In the genomic region with DNA sequence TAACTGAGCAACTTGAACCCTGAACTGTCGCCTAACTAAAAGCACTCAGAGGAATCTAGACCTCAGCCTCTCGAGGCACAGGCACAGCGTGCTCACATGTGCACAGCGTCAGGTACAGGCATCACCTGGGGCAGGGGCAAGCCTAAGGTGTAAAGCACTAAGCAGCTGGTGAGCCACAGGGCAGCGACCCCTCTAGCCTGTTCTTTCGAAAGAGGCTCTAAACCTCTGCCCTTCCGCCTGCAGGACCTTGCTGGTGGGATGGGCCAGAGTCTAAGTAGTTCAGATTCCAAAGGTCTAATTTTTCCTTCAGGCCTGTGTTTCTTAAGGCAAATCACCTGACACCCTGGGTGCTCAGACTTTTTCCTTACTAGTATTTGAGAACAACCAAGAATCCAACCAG, we compare ENCODE assay signal across 24 mouse cellular contexts. TPM values are rescaled to one million over a fixed set of nuclear protein-coding genes. Genes with fewer than 3 reads are reported as not detected.
A peak's percentile ranks its signal among the peaks of the same experiment; 100 is the strongest.
DNase-seq lines count a peak whose midpoint lies in the region; ATAC-seq and TF ChIP-seq lines count a peak whose summit lies in the region.
"Had no signal": no experiment of that assay in that cellular context is flagged by ENCODE, and none has a peak within 500 bp of the region (broad histone marks: within the 10 kb centered on the region; RNA-seq: fewer than 3 reads in every experiment).

No protein-coding gene starts in this region.

- peaks cover 38% of the 10 kb centered on the region for H3K4me1 ChIP-seq in liver, adult 2 months (ENCODE audit: control insufficient read depth, insufficient read depth, low read length)
- no peaks in the 10 kb centered on the region for H3K4me1 ChIP-seq in stomach, postnatal 0 days (replicated peaks; ENCODE audit: control insufficient read depth, insufficient read depth)

- H3K27me3 ChIP-seq in liver, adult 2 months (ENCODE audit: control insufficient read depth, insufficient read depth, low read length) = no peaks in the 10 kb centered on the region
- no peaks in the 10 kb centered on the region for H3K27me3 ChIP-seq in stomach, postnatal 0 days (ENCODE audit: control insufficient read depth, insufficient read depth, low read length)
- H3K27me3 ChIP-seq: stomach, embryonic 15.5 days had no signal

- TF ChIP-seq POLR2A in liver, adult 2 months (IDR thresholded peaks at IDR 0.05; ENCODE audit: extremely low read depth, insufficient read depth, low read length) = no peak

- H3K4me3 ChIP-seq in liver, adult 2 months (ENCODE audit: insufficient read depth, low read depth, low read length) = no peak overlapping the region
- no peak overlapping the region for H3K4me3 ChIP-seq in stomach, postnatal 0 days (ENCODE audit: low read depth, low read length)
- H3K4me3 ChIP-seq: heart, embryonic 10.5 days; hindbrain, embryonic 12.5 days; liver, embryonic 13.5 days; stomach, embryonic 15.5 days had no signal

- H3K27ac ChIP-seq in liver, adult 2 months (replicated peaks; ENCODE audit: insufficient read depth, low read depth, low read length) = 0 out of 2 replicates have a peak overlapping the region, but pooled peaks have one; percentile 20
- 0 out of 2 replicates have a peak overlapping the region, but pooled peaks have one; percentile 1 for H3K27ac ChIP-seq in stomach, postnatal 0 days (replicated peaks)
- H3K27ac ChIP-seq: heart, embryonic 10.5 days; hindbrain, embryonic 12.5 days; liver, embryonic 13.5 days had no signal

- no peak for ATAC-seq in stomach, postnatal 0 days (ENCODE audit: low FRiP score, low TSS enrichment)
- ATAC-seq: forebrain, embryonic 16.5 days; midbrain, embryonic 16.5 days had no signal

- no peaks in the 10 kb centered on the region for H3K36me3 ChIP-seq in liver, adult 2 months (ENCODE audit: control insufficient read depth, insufficient read depth, low read length)
- no peaks in the 10 kb centered on the region for H3K36me3 ChIP-seq in stomach, postnatal 0 days (ENCODE audit: control insufficient read depth, insufficient read depth, low read length)
- H3K36me3 ChIP-seq: heart, embryonic 10.5 days; hindbrain, embryonic 12.5 days; liver, embryonic 13.5 days; stomach, embryonic 15.5 days had no signal

- no peak overlapping the region for H3K4me2 ChIP-seq in stomach, postnatal 0 days (replicated peaks; ENCODE audit: low read depth)
- H3K4me2 ChIP-seq: hindbrain, embryonic 12.5 days; liver, embryonic 13.5 days; stomach, embryonic 15.5 days had no signal

- peaks cover 3% of the 10 kb centered on the region for H3K79me2 ChIP-seq in liver, adult 2 months (ENCODE audit: control insufficient read depth, insufficient read depth, low read length)

- DNase-seq in liver, adult 2 months (ENCODE audit: extremely low read depth, low read depth, low spot score) = no peak
- no peak for DNase-seq in liver
- DNase-seq in kidney, adult 18-20 months = peak; percentile 59
- peak; percentile 74 for DNase-seq in kidney, postnatal 14 days
- peak; percentile 29 for DNase-seq in stomach, postnatal 0 days (ENCODE audit: low spot score)
- no peak for DNase-seq in thymus, postnatal 10 days (ENCODE audit: low spot score in 2 of 2)
- DNase-seq in gastrocnemius, postnatal 4 days (ENCODE audit: low spot score in 2 of 2) = no peak
- no peak for DNase-seq in MN1 (ENCODE audit: low spot score)
- DNase-seq: adrenal gland, adult 8-10 months; cerebellum, adult 18-20 months; liver, embryonic 13.5 days; lung, postnatal 14 days; thymus, postnatal 25 days had no signal

- TF ChIP-seq CTCF in liver, adult 2 months (IDR thresholded peaks at IDR 0.05; ENCODE audit: low read depth, low read length) = no peak
- TF ChIP-seq CTCF in stomach, postnatal 0 days (IDR thresholded peaks at IDR 0.05; ENCODE audit: low read depth) = no peak

- no peak overlapping the region for H3K9ac ChIP-seq in liver, adult 2 months (ENCODE audit: low read depth, low read length)
- no peak overlapping the region for H3K9ac ChIP-seq in stomach, postnatal 0 days (ENCODE audit: low read length)
- H3K9ac ChIP-seq: hindbrain, embryonic 12.5 days; liver, embryonic 13.5 days; stomach, embryonic 15.5 days had no signal

- no peaks in the 10 kb centered on the region for H3K9me3 ChIP-seq in stomach, postnatal 0 days (ENCODE audit: control insufficient read depth, low read length)
- H3K9me3 ChIP-seq: G1E; heart, embryonic 10.5 days; hindbrain, embryonic 12.5 days; liver, embryonic 13.5 days; stomach, embryonic 15.5 days had no signal

- TF ChIP-seq EP300 in stomach, postnatal 0 days (optimal IDR thresholded peaks at IDR 0.05) = no peak

- 54% methylated on average over 7 of the region's 7 CpGs for WGBS in liver, adult 2 months
- WGBS in stomach, postnatal 0 days = 60% methylated on average over 7 of the region's 7 CpGs

RNA-seq across cellular contexts. Expression of a gene that starts 4.5 kb away (rescaled TPM):
- total RNA-seq in liver, adult 2 months (2014; rRNA removed) = 25.3 and 29.7 TPM in 2 replicates
- polyA plus RNA-seq in liver, adult 2 months (2012; rRNA removed) = 140 and 154 TPM in 2 replicates
- polyA plus RNA-seq in stomach, postnatal 0 days (2015; fragmentation: Nextera tagmentation; extraction: Ambion mirVana) = 62.0 and 63.8 TPM in 2 replicates
- 10 to 100 TPM; 91.3 to 93.9 TPM for total RNA-seq in gastrocnemius, postnatal 4 days (2021)

RNA-seq across cellular contexts. Expression of a gene that starts 30.6 kb away (rescaled TPM):
- 9.1 and 16.0 TPM in 2 replicates for total RNA-seq in liver, adult 2 months (2014; rRNA removed)
- polyA plus RNA-seq in liver, adult 2 months (2012; rRNA removed) = 26.8 and 32.3 TPM in 2 replicates
- 4.8 and 6.0 TPM in 2 replicates for polyA plus RNA-seq in stomach, postnatal 0 days (2015; fragmentation: Nextera tagmentation; extraction: Ambion mirVana)
- 10 to 100 TPM; 15.5 to 16.7 TPM for total RNA-seq in gastrocnemius, postnatal 4 days (2021)

RNA-seq across cellular contexts. Expression of a gene that starts 34.2 kb away (rescaled TPM):
- total RNA-seq in liver, adult 2 months (2014; rRNA removed) = 3.1 and 4.6 TPM in 2 replicates
- polyA plus RNA-seq in liver, adult 2 months (2012; rRNA removed) = 6.7 and 7.3 TPM in 2 replicates
- 1.3 and 1.9 TPM in 2 replicates for polyA plus RNA-seq in stomach, postnatal 0 days (2015; fragmentation: Nextera tagmentation; extraction: Ambion mirVana)
- 1 to 10 TPM; 6.9 to 7.7 TPM for total RNA-seq in gastrocnemius, postnatal 4 days (2021)

RNA-seq across cellular contexts. Expression of a gene that starts 36.4 kb away (rescaled TPM):
- 3.2 and 3.3 TPM in 2 replicates for total RNA-seq in liver, adult 2 months (2014; rRNA removed)
- polyA plus RNA-seq in liver, adult 2 months (2012; rRNA removed) = 12.5 and 14.5 TPM in 2 replicates
- polyA plus RNA-seq in stomach, postnatal 0 days (2015; fragmentation: Nextera tagmentation; extraction: Ambion mirVana) = 14.7 and 15.0 TPM in 2 replicates
- total RNA-seq in gastrocnemius, postnatal 4 days (2021) = 10 to 100 TPM; 26.2 to 26.4 TPM

RNA-seq across cellular contexts. Expression of a gene that starts 45.9 kb away (rescaled TPM):
- 0.27 and 0.28 TPM in 2 replicates for total RNA-seq in liver, adult 2 months (2014; rRNA removed)
- not detected in 2 replicates for polyA plus RNA-seq in liver, adult 2 months (2012; rRNA removed)
- polyA plus RNA-seq in stomach, postnatal 0 days (2015; fragmentation: Nextera tagmentation; extraction: Ambion mirVana) = 0.17 and 0.46 TPM in 2 replicates
- not detected for total RNA-seq in gastrocnemius, postnatal 4 days (2021)
- total RNA-seq: G1E; gastrocnemius, adult 8-10 months; heart, postnatal 10 days; layer of hippocampus, postnatal 25 days; left cerebral cortex, postnatal 36 days; megakaryocyte-erythroid progenitor cell, adult 5-6 weeks had no signal
- polyA plus RNA-seq: forebrain, embryonic 16.5 days; G1E; midbrain, embryonic 16.5 days had no signal

Comparison
In these comparisons a context has a peak if more than half of its experiments do, and no peak if none do; other contexts are left out.
1. DNase-seq: peak in kidney, adult 18-20 months (single experiment), kidney, postnatal 14 days (single experiment) and stomach, postnatal 0 days (single experiment); none in liver, adult 2 months (single experiment), liver (single experiment), thymus, postnatal 10 days (0 of 2), gastrocnemius, postnatal 4 days (0 of 2) and MN1 (single experiment).